Mouse (Mus musculus): ENCODE results near the gene H1foo. TPM values are rescaled to one million over a fixed set of nuclear protein-coding genes. Genes with fewer than 3 reads are reported as not detected.

H1foo gene
- polyA plus RNA-seq, 1 experiment from 2014 or later: not detected

DNA sequence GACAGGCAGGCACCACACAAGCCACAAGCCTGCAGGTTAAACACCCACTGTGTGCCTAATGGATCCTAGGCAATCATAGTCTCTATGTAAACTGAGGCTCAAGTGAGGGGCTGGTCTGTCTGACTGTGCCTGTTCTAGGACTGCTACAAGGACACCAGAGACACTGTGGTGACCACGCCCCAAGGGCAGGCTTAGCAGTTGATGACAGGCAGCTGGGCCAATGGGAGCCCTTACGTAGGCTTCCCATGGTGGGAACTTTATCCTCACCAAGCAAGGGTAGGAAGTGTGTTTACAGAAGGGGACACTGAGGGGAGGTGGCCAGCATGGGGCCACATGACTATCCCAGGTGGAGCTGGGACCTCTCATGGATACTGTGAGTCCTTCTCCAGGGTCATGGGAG lies 54.5 kb downstream of the H1foo start:
- WGBS: 87% methylated on average over 2 of the region's 2 CpGs
- no peak for ATAC-seq (ENCODE audit: low FRiP score)
- no peaks in the 10 kb centered on the region for H3K36me3 ChIP-seq (ENCODE audit: control insufficient read depth, insufficient read depth, low read length)
- H3K9me3 ChIP-seq (ENCODE audit: control insufficient read depth, low read length): no peaks in the 10 kb centered on the region
- H3K27ac ChIP-seq (ENCODE audit: low read depth, low read length): no peak overlapping the region
- H3K27me3 ChIP-seq (ENCODE audit: control insufficient read depth, insufficient read depth, low read length): peaks cover 10% of the 10 kb centered on the region
- H3K4me3 ChIP-seq (ENCODE audit: low read depth, low read length): no peak overlapping the region
- DNase-seq (ENCODE audit: low spot score, missing footprints): no peak
- no peak overlapping the region for H3K9ac ChIP-seq (ENCODE audit: low read length)
- peaks cover 2% of the 10 kb centered on the region; the same call in 1 of the 2 replicates for H3K4me1 ChIP-seq (ENCODE audit: control insufficient read depth, insufficient read depth, low read length)
- H3K4me2 ChIP-seq: no peak overlapping the region

Other genes starting within 250 kb of the H1foo start
- gene Tmem40, start 182.5 kb upstream of the H1foo start, polyA plus RNA-seq (2014; fragmentation: Nextera tagmentation; extraction: Ambion mirVana): 1.4 and 2.1 TPM in 2 replicates
- gene Cand2, start 170.4 kb upstream of the H1foo start, polyA plus RNA-seq (2014; fragmentation: Nextera tagmentation; extraction: Ambion mirVana): 24.6 and 27.5 TPM in 2 replicates
- 1,817 and 1,848 TPM in 2 replicates for gene Rpl32, start 136.2 kb upstream of the H1foo start, polyA plus RNA-seq (2014; fragmentation: Nextera tagmentation; extraction: Ambion mirVana)
- gene Efcab12, start 106.5 kb upstream of the H1foo start, polyA plus RNA-seq (2014; fragmentation: Nextera tagmentation; extraction: Ambion mirVana): 1.7 and 2.0 TPM in 2 replicates
- gene Mbd4, start 91.6 kb upstream of the H1foo start, polyA plus RNA-seq (2014; fragmentation: Nextera tagmentation; extraction: Ambion mirVana): 19.6 and 24.7 TPM in 2 replicates
- 25.6 and 25.9 TPM in 2 replicates for gene Ift122, start 91.5 kb upstream of the H1foo start, polyA plus RNA-seq (2014; fragmentation: Nextera tagmentation; extraction: Ambion mirVana)
- gene Rho, start 13.2 kb upstream of the H1foo start, polyA plus RNA-seq (2014; fragmentation: Nextera tagmentation; extraction: Ambion mirVana): 0.08 TPM in 1 of 2 replicates, not detected in the other
- 13.2 and 17.5 TPM in 2 replicates for gene Plxnd1, start 50.1 kb downstream of the H1foo start, polyA plus RNA-seq (2014; fragmentation: Nextera tagmentation; extraction: Ambion mirVana)
- gene Tmcc1, start 248.5 kb downstream of the H1foo start, polyA plus RNA-seq (2014; fragmentation: Nextera tagmentation; extraction: Ambion mirVana): 16.2 and 18.9 TPM in 2 replicates